Mouse (Mus musculus): ENCODE results near the gene Vps13d. TPM values are rescaled to one million over a fixed set of nuclear protein-coding genes. Genes with fewer than 3 reads are reported as not detected.

Vps13d gene
- polyA plus RNA-seq, 1 experiment from 2014 or later = 7.9 TPM

DNA sequence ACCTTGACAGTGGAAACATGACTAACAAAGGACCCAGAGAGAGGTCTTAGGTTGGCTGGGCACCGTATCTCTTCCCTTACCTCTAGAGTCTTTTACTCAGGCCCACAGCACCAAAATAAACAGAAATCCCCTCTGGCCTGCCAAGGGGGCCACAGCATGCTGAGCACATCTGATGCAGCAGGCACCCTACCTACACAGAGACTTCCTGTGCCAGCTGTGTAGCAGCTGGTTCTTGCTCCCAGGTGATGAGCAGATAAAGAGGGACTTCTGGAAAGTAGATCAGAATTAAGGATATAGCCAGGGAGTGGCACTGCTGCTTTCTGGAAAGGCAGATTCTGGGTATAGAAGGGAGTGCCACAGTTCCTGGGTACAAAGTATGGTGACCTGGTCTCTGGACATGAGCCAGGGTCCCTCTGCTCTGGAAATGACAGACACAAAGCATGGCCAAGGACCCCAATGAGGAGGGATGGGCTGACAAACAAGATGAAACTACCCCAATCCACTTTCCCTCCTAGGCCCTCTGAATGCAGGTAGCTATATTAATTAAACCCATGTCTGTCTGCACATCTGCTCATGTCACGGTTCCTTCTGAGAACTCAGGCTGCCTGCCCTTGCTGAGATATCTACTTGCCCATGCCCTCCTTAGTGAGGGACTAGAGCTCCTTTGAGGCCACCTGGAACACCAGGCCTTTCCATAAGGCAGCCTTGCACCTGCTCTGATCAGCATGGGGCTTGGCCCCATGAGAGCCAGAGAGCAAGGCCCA lies 195.8 kb downstream of the Vps13d start:
- Histone ChIP-seq H3K9ac (ENCODE audit: low read length) (no peak overlapping the region), H3K9me3 (ENCODE audit: control insufficient read depth, low read length) (no peaks in the 10 kb centered on the region), H3K27me3 (ENCODE audit: control insufficient read depth, insufficient read depth, low read length) (no peaks in the 10 kb centered on the region), H3K36me3 (ENCODE audit: control insufficient read depth, insufficient read depth, low read length) (no peaks in the 10 kb centered on the region), H3K4me3 (ENCODE audit: low read depth, low read length) (no peak overlapping the region), H3K4me1 (replicated peaks; ENCODE audit: control insufficient read depth, insufficient read depth, low read length) (peaks cover 5% of the 10 kb centered on the region; the same call in 1 of the 2 replicates), H3K4me2 (ENCODE audit: low read depth, low read length, severe bottlenecking) (no peak overlapping the region), H3K27ac (ENCODE audit: low read depth, low read length) (peak overlapping the region; percentile 34; the same call in 1 of the 2 replicates)
- ATAC-seq (replicated peaks; ENCODE audit: low FRiP score) (no peak; the same call in 1 of the 2 replicates), DNase-seq (ENCODE audit: low spot score) (no peak)
- WGBS = 98% methylated on average over 2 of the region's 2 CpGs

DNA sequence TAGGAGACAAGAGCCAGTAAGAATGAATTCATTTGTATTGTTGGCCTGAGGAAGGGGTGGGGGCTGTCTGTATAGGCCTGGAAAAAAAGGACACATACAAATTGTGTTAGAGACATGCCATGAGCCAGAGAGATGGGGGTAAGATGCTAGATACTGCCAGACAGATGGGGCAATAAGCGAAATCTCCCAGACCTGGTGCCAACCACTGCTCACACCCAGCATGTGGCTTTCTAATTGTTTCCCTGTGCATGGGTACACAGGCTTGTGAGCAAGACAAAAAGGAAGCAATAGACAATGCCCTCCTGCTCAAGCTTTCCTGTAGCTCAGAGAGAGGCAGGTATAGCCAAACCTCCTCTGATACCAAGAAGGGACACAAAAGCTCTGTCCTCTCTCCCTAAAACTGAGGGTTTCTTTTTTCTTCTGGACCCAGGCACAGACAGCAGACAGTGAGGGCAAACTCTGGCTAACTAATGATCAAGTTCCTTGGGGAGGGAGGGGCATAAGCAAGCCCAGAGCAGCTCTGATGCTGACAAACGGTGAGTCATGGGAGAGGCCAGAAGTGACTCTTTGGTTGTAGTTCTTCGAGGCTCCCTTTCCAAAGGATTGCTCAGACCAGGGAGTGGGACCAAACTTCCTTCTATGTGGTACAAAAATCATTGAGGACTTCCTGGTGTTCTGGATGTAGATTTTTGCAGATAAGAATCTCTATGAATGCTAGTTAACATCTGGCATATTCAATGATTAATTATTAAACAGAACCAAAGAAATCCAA lies 196.7 kb downstream of the Vps13d start:
- Histone ChIP-seq H3K36me3 (ENCODE audit: control insufficient read depth, insufficient read depth, low read length) (no peaks in the 10 kb centered on the region), H3K4me1 (replicated peaks; ENCODE audit: control insufficient read depth, insufficient read depth, low read length) (peaks cover 5% of the 10 kb centered on the region; the same call in 1 of the 2 replicates), H3K27ac (ENCODE audit: low read depth, low read length) (no peak overlapping the region), H3K4me3 (ENCODE audit: low read depth, low read length) (no peak overlapping the region), H3K9ac (ENCODE audit: low read length) (no peak overlapping the region), H3K4me2 (ENCODE audit: low read depth, low read length, severe bottlenecking) (no peak overlapping the region), H3K27me3 (ENCODE audit: control insufficient read depth, insufficient read depth, low read length) (no peaks in the 10 kb centered on the region), H3K9me3 (ENCODE audit: control insufficient read depth, low read length) (no peaks in the 10 kb centered on the region)
- DNase-seq (ENCODE audit: low spot score) = no peak
- no peak for ATAC-seq (replicated peaks; ENCODE audit: low FRiP score)
- WGBS = 75% methylated on average over 3 of the region's 3 CpGs

DNA sequence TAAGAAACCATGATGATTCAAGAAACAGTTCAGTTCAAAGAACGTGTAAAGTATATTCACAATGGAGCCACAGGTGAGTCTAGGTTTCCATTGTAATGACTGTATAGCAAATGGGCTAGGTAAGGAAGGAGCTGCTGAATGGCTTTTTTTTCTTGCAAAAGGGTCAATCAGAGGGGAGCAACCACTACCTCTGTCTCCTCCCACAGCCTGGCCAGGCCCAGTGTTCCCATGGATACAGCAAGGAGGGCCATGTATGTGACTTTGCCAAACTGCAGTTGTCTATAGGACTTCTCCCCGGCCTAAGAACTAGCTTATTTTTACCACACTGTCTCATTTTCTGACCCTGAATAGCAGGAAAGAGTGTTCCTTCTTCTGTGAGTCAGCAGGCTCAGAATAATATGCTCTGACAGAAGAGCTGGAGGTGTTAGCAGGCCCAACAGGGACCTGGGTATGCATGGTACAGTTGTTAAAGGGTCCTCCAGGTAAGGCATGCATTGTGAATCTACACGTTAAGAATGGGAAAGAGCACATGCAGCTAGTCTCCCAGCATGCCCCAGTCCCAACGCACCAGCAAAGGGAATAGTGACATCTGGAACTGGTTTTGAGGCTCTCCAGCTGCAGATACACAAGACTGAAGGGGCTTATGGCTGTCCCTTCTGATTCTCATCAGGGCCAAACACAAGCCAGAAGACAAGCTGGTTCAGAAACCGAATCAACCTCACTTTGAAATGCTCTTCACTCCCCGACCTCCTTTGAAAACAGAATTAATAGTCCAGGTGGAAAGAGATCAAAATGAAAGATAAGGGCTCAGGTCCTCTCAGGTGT lies 197.6 kb downstream of the Vps13d start:
- ATAC-seq (replicated peaks; ENCODE audit: low FRiP score) (no peak), DNase-seq (ENCODE audit: low spot score) (no peak)
- H3K4me3 ChIP-seq (ENCODE audit: low read depth, low read length) = no peak overlapping the region
- no peak overlapping the region for H3K27ac ChIP-seq (ENCODE audit: low read depth, low read length)
- no peaks in the 10 kb centered on the region for H3K9me3 ChIP-seq (ENCODE audit: control insufficient read depth, low read length)
- peaks cover 5% of the 10 kb centered on the region; the same call in 1 of the 2 replicates for H3K4me1 ChIP-seq (replicated peaks; ENCODE audit: control insufficient read depth, insufficient read depth, low read length)
- H3K27me3 ChIP-seq (ENCODE audit: control insufficient read depth, insufficient read depth, low read length) = no peaks in the 10 kb centered on the region
- 72% methylated on average over 6 of the region's 6 CpGs for WGBS
- no peak overlapping the region for H3K9ac ChIP-seq (ENCODE audit: low read length)
- no peak overlapping the region for H3K4me2 ChIP-seq (ENCODE audit: low read depth, low read length, severe bottlenecking)
- no peaks in the 10 kb centered on the region for H3K36me3 ChIP-seq (ENCODE audit: control insufficient read depth, insufficient read depth, low read length)

DNA sequence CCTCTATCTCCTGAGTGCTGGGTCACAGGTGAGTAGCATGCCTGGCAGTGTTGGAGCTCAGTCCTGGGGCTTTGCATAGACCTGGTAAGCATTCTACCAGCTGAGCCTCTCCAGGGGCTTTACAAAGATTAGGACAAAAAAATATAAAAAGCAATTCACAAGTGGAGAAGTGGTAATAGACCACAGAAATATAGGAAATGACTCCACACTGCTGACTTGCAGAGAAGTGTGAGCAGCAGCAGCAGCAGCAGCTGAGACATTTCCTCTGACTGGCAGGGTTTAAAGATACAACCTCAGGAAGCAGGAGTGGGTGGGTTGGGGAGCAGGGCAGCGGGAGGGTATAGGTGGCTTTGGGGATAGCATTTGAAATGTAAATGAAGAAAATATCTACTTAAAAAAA lies 199.0 kb downstream of the Vps13d start:
- H3K36me3 ChIP-seq (ENCODE audit: control insufficient read depth, insufficient read depth, low read length) = no peaks in the 10 kb centered on the region
- 65% methylated on average over 1 of the region's 1 CpGs for WGBS
- ATAC-seq (replicated peaks; ENCODE audit: low FRiP score) = no peak

DNA sequence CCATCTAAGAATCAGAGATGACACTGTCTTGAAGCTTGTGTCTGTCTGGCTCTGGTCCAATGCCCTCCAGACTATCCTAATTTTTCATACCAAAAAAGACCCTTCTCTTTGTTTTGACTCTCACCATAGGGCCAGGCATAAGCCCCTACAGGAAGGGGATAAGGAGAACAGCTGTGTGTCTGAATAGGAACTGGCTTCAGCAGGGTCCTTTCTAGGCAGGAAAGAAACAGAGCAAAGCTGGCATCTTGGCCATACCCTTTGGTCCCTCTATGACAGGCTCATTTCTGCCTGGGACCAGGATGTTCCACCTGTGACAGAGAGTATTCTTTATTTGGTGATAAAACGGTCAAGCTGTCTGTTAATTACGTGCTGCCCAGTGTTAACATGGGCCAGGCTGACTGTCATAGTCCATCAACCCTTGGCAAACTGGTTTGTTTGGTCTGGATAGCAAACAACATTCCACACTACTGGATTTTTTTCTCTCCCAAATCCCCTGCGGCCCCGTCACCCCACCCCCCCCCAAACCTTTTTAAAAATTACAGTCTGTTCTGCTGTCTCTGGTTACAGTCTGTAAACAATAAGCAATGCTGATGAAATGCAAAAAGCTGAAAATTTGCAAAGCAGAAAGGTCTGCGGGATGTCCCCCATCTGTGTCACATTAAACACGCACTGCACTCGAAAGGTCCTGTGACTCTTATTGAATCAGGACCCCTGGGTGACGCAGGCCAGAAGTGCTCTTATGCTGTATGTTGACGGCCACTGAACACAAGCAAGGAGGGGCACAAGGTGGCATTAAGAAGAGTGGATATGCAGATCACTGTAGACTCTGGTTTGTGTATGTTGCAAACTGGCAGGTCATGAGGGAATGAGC lies 201.5 kb downstream of the Vps13d start:
- no peak overlapping the region for H3K4me3 ChIP-seq (ENCODE audit: low read depth, low read length)
- WGBS = 75% methylated on average over 9 of the region's 9 CpGs
- no peaks in the 10 kb centered on the region for H3K9me3 ChIP-seq (ENCODE audit: control insufficient read depth, low read length)
- H3K4me1 ChIP-seq (replicated peaks; ENCODE audit: control insufficient read depth, insufficient read depth, low read length) = no peaks in the 10 kb centered on the region
- no peak overlapping the region for H3K4me2 ChIP-seq (ENCODE audit: low read depth, low read length, severe bottlenecking)
- no peaks in the 10 kb centered on the region for H3K27me3 ChIP-seq (ENCODE audit: control insufficient read depth, insufficient read depth, low read length)
- no peak overlapping the region for H3K27ac ChIP-seq (ENCODE audit: low read depth, low read length)
- ATAC-seq (replicated peaks; ENCODE audit: low FRiP score) (no peak), DNase-seq (ENCODE audit: low spot score) (no peak)
- no peak overlapping the region for H3K9ac ChIP-seq (ENCODE audit: low read length)
- H3K36me3 ChIP-seq (ENCODE audit: control insufficient read depth, insufficient read depth, low read length) = no peaks in the 10 kb centered on the region

More for the DNA sequence above, 199.0 kb downstream of the Vps13d start:
- Histone ChIP-seq H3K4me2 (ENCODE audit: low read depth, low read length, severe bottlenecking) (no peak overlapping the region), H3K27ac (ENCODE audit: low read depth, low read length) (no peak overlapping the region), H3K9ac (ENCODE audit: low read length) (no peak overlapping the region), H3K9me3 (ENCODE audit: control insufficient read depth, low read length) (no peaks in the 10 kb centered on the region), H3K4me3 (ENCODE audit: low read depth, low read length) (no peak overlapping the region), H3K4me1 (replicated peaks; ENCODE audit: control insufficient read depth, insufficient read depth, low read length) (peaks cover 5% of the 10 kb centered on the region; the same call in 1 of the 2 replicates), H3K27me3 (ENCODE audit: control insufficient read depth, insufficient read depth, low read length) (no peaks in the 10 kb centered on the region)
- no peak for DNase-seq (ENCODE audit: low spot score)

DNA sequence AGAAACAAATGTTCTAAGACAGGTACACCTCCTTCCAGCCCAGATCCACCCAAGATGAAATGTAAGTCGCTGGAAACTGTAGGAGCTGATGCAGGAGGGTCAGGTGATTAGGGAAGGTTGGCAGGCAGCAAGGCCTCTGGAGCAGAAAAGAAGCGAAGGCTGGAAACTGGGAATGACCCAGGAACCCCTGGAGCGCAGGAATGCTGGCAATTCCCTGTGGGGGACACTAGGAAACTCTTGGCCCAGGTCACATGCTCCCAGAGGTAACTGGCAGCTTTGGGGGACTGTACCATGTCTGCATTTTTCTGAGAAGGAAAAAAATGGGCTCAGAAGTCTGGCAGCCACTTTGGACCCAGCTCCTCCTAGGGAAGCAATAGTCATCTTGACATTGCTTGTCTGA lies 202.4 kb downstream of the Vps13d start:
- Histone ChIP-seq H3K27ac (ENCODE audit: low read depth, low read length) (no peak overlapping the region), H3K4me2 (ENCODE audit: low read depth, low read length, severe bottlenecking) (no peak overlapping the region), H3K27me3 (ENCODE audit: control insufficient read depth, insufficient read depth, low read length) (no peaks in the 10 kb centered on the region), H3K36me3 (ENCODE audit: control insufficient read depth, insufficient read depth, low read length) (no peaks in the 10 kb centered on the region), H3K4me1 (replicated peaks; ENCODE audit: control insufficient read depth, insufficient read depth, low read length) (no peaks in the 10 kb centered on the region), H3K4me3 (ENCODE audit: low read depth, low read length) (no peak overlapping the region), H3K9ac (ENCODE audit: low read length) (no peak overlapping the region), H3K9me3 (ENCODE audit: control insufficient read depth, low read length) (no peaks in the 10 kb centered on the region)
- DNase-seq (ENCODE audit: low spot score) (no peak), ATAC-seq (replicated peaks; ENCODE audit: low FRiP score) (no peak)
- 14% methylated on average over 3 of the region's 3 CpGs for WGBS

DNA sequence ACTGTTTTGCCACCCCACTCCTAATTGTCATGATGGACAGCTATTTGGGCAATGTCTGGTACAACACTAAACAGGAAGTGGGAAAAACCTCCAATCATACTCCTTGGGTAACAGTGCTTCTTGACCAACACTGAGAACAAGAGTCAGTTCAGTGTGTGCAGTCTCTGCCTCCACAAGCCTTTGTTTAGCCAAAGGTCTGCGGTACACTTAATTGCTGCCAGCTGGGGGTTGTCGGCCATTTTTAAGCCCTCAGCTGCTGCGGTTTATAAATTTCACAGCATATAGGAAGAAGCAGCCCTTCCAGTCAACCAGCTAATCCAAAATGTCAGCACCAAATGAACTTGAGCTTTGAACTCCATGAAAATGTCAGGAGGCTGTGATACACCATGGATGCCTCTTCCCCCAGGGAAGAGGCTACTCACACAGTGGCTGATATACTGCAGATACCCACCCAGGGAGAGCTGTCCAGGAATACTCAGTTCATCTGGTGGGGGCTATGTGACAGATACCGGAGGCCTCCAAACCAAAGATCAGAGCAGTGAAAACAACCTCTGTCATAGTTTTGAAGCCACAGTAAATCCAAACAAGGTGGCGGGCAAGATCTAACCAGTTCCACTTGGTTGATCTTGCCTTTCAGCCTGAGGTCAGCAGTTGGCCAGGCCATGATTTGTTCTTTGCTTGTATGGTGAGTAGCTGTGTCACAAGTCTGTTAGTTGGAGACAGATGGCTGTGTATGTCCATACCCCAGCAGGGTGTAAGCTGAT lies 206.2 kb downstream of the Vps13d start:
- ATAC-seq (replicated peaks; ENCODE audit: low FRiP score) (no peak), DNase-seq (ENCODE audit: low spot score) (no peak)
- Histone ChIP-seq H3K27me3 (ENCODE audit: control insufficient read depth, insufficient read depth, low read length) (no peaks in the 10 kb centered on the region), H3K9me3 (ENCODE audit: control insufficient read depth, low read length) (no peaks in the 10 kb centered on the region), H3K36me3 (ENCODE audit: control insufficient read depth, insufficient read depth, low read length) (no peaks in the 10 kb centered on the region), H3K4me1 (replicated peaks; ENCODE audit: control insufficient read depth, insufficient read depth, low read length) (no peaks in the 10 kb centered on the region), H3K4me2 (ENCODE audit: low read depth, low read length, severe bottlenecking) (no peak overlapping the region), H3K4me3 (ENCODE audit: low read depth, low read length) (no peak overlapping the region), H3K27ac (ENCODE audit: low read depth, low read length) (no peak overlapping the region), H3K9ac (ENCODE audit: low read length) (no peak overlapping the region)
- 64% methylated on average over 5 of the region's 5 CpGs for WGBS

Data from forebrain, embryonic 11.5 days (tissue).